Mouse (Mus musculus) brain, embryonic 14.5 days (tissue): ENCODE results near the gene Kirrel3. TPM values are rescaled to one million over a fixed set of nuclear protein-coding genes. Genes with fewer than 3 reads are reported as not detected.

ENCODE experiments used
- DNase-seq: peaks from one replicate; pipeline ENCODE4 v3.0.0-alpha.2; 2011; ENCODE audit warnings: low read depth
- CTCF ChIP-seq: fragments of 200-500 bp; IDR thresholded peaks from 2 replicates; pipeline ENCODE4 v1.5.1; 2012; ENCODE audit warnings: inconsistent platforms, mild to moderate bottlenecking, moderate library complexity, borderline replicate concordance; ENCODE audit not compliant: insufficient read depth, insufficient read length; ENCODE audit errors: extremely low read depth
- POLR2A ChIP-seq: fragments of 200-500 bp; IDR thresholded peaks from 2 replicates; pipeline ENCODE4 v1.6.1; 2012; ENCODE audit warnings: mild to moderate bottlenecking, inconsistent platforms, borderline replicate concordance; ENCODE audit not compliant: poor library complexity, insufficient read depth, insufficient read length, severe bottlenecking; ENCODE audit errors: extremely low read depth
- polyA plus RNA-seq: library from polyadenylated mRNA; depleted of rRNA; stranded (reverse); fragments of >200 nt; gene quantifications from 2 replicates; pipeline ENCODE4 v1.2.3, GENCODE M21; 2012

Kirrel3 gene
- polyA plus RNA-seq, 1 experiment, result 33.3 TPM

GRCm38 (mm10) chr9:34860934-34861333 lies 375.2 kb downstream of the Kirrel3 start:
- DNase-seq, result peak; percentile 51
- TF ChIP-seq CTCF, result no peak
- no peak for TF ChIP-seq POLR2A

- TF ChIP-seq CTCF, result peak; percentile 83
- TF ChIP-seq POLR2A, result no peak
- DNase-seq, result peak; percentile 68
Measured at GRCm38 (mm10) chr9:34861775-34862174, 376.1 kb downstream of the Kirrel3 start.

- no peak for DNase-seq
- TF ChIP-seq CTCF (no peak), POLR2A (no peak)
Measured at GRCm38 (mm10) chr9:34865606-34866005, 379.9 kb downstream of the Kirrel3 start.

- DNase-seq, result peak; percentile 83
- TF ChIP-seq POLR2A (no peak), CTCF (no peak)
Measured at GRCm38 (mm10) chr9:34871316-34871966, 385.7 kb downstream of the Kirrel3 start.

- DNase-seq, result no peak
- TF ChIP-seq CTCF, result no peak
- no peak for TF ChIP-seq POLR2A
Measured at GRCm38 (mm10) chr9:34875238-34875637, 389.5 kb downstream of the Kirrel3 start.

- DNase-seq, result peak; percentile 33
Measured at GRCm38 (mm10) chr9:34877186-34877585, 391.5 kb downstream of the Kirrel3 start.

GRCm38 (mm10) chr9:34877799-34878198 lies 392.1 kb downstream of the Kirrel3 start:
- peak; percentile 41 for DNase-seq
- TF ChIP-seq CTCF, result no peak
- no peak for TF ChIP-seq POLR2A

More at GRCm38 (mm10) chr9:34877186-34877585, 391.5 kb downstream of the Kirrel3 start:
- TF ChIP-seq CTCF, result no peak
- no peak for TF ChIP-seq POLR2A

GRCm38 (mm10) chr9:34881750-34882149 lies 396.1 kb downstream of the Kirrel3 start:
- no peak for TF ChIP-seq CTCF
- TF ChIP-seq POLR2A, result no peak
- DNase-seq, result no peak

- no peak for DNase-seq
- no peak for TF ChIP-seq CTCF
- no peak for TF ChIP-seq POLR2A
Measured at GRCm38 (mm10) chr9:34882211-34882610, 396.5 kb downstream of the Kirrel3 start.

- DNase-seq, result no peak
- no peak for TF ChIP-seq CTCF
- no peak for TF ChIP-seq POLR2A
Measured at GRCm38 (mm10) chr9:34883122-34883521, 397.4 kb downstream of the Kirrel3 start.

GRCm38 (mm10) chr9:34884325-34884724 lies 398.6 kb downstream of the Kirrel3 start:
- DNase-seq, result no peak
- no peak for TF ChIP-seq POLR2A
- no peak for TF ChIP-seq CTCF

- TF ChIP-seq CTCF, result no peak
- no peak for TF ChIP-seq POLR2A
Measured at GRCm38 (mm10) chr9:34884942-34885341, 399.2 kb downstream of the Kirrel3 start.

More at GRCm38 (mm10) chr9:34884942-34885341, 399.2 kb downstream of the Kirrel3 start:
- peak; percentile 40 for DNase-seq
